Mouse (Mus musculus): ENCODE results near the gene Otub1.

- no peak for TF ChIP-seq EP300 (IDR thresholded peaks at IDR 0.05; ENCODE audit: low read depth)
- TF ChIP-seq CTCF (IDR thresholded peaks at IDR 0.05; ENCODE audit: low read depth): no peak
These were observed 11.8 kb upstream of the Otub1 start for GRCm38 (mm10) chr19:7217926-7218267.

Measured in liver, embryonic 14.5 days (tissue).